Mouse (Mus musculus) spleen, adult 18-20 months (tissue): ENCODE data around the gene Ptger3.

ENCODE experiments used
- DNase-seq, 2 experiments: peaks; one replicate each; pipeline ENCODE4 v3.0.0; 2022; ENCODE audit warnings: mixed read lengths in 2 of 2

Ptger3 gene

GRCm38 (mm10) chr3:157597837-157598379 is 31.2 kb downstream of the Ptger3 start:
- no peak for DNase-seq

- no peak for DNase-seq
Measured at GRCm38 (mm10) chr3:157604684-157605410, 38.2 kb downstream of the Ptger3 start.

GRCm38 (mm10) chr3:157605411-157605740 is 38.7 kb downstream of the Ptger3 start:
- DNase-seq = no peak

DNA sequence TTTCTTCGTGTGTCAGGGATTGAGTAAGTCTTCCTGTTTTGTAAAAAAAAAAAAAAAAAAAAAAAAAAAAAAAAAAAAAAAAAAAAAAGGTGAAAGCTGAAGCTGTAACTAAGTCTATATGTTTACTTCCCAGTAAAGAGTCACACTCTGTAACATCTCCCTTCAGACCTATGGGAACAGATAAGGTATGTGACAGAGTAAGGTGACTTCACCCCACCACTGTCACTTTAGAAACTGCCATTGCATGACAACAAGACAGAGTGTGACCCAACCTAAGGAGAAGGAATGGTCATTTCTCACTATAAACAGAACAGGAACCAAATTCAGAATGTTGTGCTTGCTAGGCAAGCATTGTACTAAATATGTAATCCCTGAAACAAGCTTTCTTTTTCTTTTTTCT is 46.9 kb downstream of the Ptger3 start:
- DNase-seq = no peak

DNA sequence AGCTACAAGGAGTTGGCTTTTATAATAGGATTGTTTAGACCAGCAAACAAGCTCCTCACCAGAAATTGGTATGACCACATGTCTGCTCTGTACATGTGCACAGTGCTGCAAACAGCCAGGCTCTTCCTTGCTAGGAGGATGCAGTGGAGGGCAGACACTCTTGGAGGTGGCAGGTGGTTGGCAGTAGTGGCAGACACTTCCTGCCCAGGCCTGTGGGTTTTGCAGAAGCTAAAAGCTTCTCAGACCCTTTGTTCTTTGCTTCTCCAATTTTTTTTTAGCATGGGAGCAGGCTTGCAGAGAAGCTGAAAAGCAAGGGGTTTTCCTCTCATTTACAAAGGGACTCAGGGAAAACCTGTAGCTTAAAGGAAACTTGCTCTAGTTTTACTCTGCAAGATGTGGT is 50.3 kb downstream of the Ptger3 start:
- no peak for DNase-seq

- DNase-seq = no peak
Measured at GRCm38 (mm10) chr3:157627407-157627806, 60.7 kb downstream of the Ptger3 start.

DNA sequence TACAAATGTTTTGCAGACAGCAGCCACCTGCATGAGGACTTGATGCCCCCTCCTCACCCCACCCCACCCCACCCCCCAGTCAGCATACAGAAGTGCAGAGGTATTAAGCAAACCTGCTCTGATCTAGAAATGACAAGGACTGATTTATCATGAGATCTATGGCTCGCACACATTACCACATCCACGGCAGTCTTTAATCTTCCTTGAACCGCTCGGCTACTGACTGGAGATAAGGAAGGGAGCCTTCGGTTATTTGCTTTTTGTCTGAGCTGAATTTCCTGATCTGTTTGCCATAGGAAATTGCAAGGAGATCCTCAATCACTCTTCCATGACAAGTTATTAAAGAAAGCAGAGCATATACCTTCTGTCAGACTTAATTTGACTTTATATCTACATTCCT is 64.0 kb downstream of the Ptger3 start:
- DNase-seq = no peak

GRCm38 (mm10) chr3:157631383-157631782 is 64.7 kb downstream of the Ptger3 start:
- no peak for DNase-seq

GRCm38 (mm10) chr3:157634431-157634830 is 67.7 kb downstream of the Ptger3 start:
- DNase-seq = no peak

DNA sequence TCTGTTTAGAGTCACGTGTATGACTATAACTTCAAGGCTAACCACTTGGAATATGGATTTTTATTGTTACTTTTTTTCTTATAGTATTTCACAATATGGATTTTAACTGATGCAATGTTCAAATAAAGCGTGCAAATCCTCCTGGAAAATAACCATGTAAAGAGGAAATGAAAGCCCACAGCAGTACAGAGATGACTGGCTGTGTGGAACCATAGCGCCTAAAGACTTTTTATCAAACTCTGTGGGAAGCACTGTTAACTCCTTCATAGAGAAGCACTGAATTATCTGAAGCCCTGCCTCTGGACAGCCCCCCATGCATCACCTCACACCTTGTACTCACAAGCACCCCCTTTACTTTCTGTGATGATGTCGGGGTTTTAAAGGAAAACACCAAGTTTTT is 69.0 kb downstream of the Ptger3 start:
- no peak for DNase-seq

DNA sequence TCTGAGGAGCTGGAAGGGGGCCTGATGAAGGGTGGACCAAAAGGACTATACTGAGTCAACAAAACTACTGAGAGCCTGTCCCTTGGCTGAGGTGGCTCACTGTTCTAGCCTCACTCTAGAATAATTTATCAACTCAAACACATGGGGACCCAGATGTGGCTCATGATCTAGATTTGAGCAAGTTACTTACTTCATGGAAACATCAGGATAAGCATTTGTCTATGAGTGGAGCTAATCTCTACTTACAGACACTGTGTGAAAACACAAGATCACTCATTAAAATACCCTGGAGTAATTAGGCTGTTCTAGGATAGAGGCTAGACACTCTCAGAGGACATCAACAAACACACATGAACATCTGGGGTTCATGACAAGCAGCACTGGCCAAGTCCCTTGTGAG is 70.2 kb downstream of the Ptger3 start:
- no peak for DNase-seq

GRCm38 (mm10) chr3:157637341-157637740 is 70.6 kb downstream of the Ptger3 start:
- DNase-seq = no peak

- DNase-seq = no peak
Measured at GRCm38 (mm10) chr3:157641634-157642033, 74.9 kb downstream of the Ptger3 start.

DNA sequence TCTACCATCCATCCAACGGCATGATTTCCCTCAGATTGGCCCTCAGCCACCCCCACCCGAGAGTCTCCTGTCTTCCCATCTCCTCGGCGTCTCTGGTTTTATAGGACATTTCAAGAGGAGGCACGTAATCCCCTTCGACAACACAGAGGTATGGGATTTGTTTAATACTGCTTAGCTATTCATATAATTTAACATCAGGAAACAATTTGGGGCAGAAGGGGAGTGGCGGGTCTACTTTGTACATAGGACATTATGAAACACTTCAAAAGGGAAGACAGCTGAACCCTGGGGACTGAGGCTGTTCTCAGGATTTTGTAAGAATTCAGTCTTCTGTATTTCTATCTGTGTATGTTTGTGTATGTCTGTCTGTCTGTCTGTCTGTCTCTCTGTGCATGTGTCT is 94.9 kb downstream of the Ptger3 start:
- no peak for DNase-seq

DNA sequence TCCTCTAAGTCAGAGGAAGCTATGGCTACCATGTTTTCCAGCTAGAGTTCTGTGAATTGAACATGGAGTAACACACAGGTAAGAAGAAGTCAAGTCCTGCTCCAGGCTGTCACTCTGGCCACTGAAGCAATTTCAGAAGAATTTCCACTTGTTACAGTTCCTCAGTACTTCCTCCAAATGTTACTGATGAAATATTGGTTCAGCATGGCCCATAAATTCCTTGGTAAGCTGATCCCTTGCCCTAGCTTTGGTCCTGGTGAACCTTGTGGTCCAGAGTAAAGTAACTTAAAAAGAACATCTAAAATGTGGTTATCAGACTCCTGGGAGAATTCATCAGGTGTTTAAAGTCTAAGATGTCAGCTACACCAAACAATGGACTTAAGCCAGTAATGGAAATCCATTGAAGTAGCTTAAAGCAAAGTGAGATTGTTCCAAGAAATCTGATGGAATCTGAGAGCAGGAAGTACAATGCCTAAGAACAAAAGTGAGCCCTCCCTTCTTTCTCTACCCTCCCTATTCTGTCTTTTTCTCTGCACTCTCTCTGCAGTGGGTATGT is 97.9 kb downstream of the Ptger3 start:
- no peak for DNase-seq

DNA sequence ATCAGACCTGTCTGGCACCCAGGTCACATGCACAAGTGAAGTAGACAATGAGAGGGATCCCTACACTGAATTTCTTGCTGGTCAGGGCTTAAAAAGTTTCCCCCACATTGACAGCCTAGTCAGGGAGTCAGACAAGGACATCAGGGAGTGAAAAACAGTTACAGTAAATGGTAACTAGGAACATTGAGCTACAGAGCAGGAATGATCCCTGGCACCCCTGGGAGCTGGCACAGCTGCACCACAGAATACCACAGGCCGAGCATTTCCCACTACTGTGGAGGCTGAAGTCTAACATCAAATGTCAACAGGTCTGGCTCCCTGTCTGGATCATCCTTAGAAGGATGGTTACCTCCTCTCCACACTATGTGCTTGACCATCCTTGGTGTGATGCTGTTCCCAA is 98.8 kb downstream of the Ptger3 start:
- no peak for DNase-seq

GRCm38 (mm10) chr3:157666142-157666541 is 99.5 kb downstream of the Ptger3 start:
- no peak for DNase-seq

- no peak for DNase-seq
Measured at GRCm38 (mm10) chr3:157686105-157686504, 119.4 kb downstream of the Ptger3 start.

DNA sequence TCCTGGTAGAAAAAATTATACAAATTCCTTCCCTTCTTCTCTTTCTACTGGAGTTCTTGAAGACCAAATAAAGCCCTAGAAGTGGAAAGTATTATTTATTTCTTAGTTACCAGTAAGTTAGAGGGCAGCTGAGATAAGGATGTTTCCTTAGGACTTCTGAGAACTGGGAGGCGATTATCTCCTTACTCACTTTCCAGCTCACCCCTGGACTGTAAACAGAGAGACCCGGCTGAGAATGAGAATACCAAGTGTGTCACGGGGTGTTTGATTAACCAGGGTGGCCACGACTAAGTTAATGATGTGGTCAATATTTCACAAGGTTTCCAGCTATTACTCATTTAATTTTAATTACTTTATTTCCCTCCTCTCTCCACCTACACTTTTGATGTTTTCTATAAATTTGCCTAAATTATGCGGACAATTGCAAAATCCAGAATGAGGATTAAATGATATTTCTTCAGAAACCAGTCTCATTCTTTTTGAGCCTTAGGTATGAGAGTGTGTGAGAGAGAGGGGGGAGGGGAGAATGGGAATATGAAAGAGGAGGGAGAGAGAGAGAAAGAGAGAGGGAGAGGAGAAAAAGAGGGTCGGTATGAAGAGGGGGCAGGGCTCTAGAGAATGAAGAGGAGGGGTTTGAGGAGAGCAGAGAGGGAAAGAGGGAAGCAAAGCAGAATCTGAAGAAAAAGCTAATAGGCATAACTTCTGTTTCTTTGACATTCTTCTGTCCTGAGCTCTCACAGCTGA is 121.9 kb downstream of the Ptger3 start:
- no peak for DNase-seq
